Mouse (Mus musculus) thymus, postnatal 14 days (tissue): ENCODE results near the gene Tex52.

Source experiments
- DNase-seq: peaks from one replicate; pipeline ENCODE4 v3.0.0; 2021

The Tex52 gene

DNA sequence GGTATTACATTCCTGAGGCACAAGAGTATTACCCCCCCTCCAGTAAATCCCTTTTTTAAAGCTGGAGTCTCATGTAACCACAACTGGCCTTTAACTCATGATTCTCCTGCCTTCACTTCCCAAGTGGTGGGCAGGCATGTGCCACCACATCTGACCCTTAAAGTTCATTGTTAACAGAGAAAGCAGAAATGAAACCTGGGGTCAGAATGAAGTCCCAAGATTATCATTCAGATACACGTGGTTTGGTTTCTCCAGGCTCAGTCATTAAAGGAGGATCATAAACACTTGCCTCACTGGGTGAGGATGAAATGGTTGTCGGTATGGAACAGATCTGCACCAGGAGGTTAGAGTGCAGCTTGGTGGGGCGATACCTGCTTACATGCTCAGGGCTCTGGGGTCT, 6.0 kb downstream of the Tex52 start:
- DNase-seq, result no peak

DNA sequence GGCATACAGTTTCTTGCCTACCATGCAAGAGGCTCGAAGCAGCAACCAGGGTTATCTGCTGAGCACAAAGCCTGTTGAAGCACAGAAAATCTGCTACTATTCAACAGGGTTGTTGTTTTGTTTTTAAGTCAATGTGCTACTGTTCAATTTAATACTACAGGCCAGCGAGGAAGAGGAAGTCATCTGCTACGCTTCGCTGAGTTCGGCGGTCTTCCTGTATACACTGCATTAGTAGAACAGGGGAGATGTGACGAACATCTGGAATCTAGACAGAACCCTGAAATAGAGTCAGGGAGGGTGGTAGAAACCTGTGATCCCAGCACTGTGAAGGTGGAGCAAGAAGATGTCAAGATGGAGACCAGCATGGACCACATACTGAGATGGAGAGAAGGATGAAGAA, 8.5 kb downstream of the Tex52 start:
- no peak for DNase-seq

DNA sequence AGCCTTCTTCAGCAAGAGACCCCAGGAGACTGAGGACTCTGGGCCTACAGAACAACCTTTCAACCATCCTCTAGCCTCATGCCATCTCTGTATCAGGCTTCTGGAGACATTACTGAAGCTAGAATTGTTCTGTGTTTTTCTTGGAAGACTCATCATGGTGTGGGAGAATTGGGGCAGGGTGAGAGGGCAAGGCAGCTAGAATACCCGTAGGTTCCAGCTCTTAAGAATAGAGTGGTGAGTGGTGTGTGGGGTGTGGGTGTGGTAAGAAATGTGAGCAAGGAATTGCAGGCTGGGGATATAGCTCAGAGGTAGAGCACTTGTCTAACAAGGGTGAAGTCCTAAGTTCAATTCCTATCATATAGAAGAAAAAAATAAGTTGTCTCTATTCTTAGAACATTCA, 9.8 kb downstream of the Tex52 start:
- DNase-seq, result no peak

DNA sequence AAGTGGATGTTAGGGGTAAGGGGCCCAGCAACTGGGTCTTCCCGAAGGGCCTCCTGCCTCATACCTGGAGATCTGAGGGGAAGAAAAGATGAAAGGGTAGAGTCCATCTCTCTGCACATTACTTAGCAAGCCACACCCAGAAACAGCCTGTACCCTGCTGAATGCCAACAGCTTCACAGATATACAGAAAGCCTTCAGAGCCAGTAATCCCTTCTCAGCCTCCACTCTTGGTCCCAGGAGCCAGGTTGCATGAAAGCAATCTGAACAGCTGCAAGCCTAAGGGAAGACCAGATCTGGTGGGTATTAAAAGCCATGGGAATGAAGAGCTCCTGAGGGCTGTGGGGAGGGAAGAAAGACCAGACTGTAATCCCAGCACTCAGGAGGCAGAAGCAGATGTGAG, 13.9 kb downstream of the Tex52 start:
- no peak for DNase-seq

DNA sequence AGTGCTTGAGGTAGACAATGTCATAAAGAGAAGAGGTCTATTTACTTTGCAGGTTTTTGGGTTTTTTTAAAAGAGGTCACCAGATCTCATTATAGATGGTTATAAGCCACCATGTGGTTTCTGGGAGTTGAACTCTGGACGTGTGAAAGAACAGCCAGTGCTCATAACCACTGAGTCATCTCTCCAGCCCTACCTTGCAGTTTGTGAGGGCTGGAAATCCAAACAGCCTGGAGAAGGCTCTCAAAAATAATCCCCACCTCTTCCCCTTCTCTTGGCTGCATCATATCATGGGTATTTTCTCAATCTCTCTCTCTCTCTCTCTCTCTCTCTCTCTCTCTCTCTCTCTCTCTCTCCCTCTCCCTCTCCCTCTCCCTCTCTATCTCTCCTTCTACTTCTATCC, 15.4 kb downstream of the Tex52 start:
- no peak for DNase-seq

DNA sequence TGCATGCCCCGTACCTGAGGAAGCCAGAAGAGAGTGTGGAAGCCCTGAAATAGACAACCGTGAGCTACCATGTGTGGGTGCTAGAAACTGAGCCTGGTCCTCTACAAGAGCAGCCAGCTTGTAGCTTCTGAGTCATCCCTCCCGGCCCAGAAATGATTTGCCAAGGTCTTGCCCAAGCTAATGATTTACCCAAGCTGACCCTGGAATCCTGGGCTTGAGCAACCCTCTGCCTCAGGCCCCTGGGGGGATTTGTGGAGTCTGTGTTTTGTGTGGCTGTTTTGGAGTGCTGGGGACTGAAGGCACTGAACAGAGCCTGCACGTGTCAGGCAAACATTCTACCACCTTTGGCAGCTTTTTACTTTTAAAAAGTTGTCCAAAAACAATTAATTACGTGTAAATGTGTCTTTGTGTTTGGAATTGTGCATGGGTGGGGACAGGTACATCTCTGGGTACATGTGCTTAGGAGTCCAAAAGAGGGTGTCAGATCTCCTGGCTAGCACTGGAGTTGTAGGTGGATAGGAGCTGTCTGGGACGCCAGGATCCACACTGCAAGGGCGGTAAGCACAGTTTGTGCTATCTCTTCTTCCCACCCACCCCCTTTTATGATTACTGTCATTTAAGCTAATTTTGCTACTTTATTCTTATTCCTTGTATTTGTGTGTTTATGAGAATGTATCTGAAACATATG, 22.5 kb downstream of the Tex52 start:
- no peak for DNase-seq

DNA sequence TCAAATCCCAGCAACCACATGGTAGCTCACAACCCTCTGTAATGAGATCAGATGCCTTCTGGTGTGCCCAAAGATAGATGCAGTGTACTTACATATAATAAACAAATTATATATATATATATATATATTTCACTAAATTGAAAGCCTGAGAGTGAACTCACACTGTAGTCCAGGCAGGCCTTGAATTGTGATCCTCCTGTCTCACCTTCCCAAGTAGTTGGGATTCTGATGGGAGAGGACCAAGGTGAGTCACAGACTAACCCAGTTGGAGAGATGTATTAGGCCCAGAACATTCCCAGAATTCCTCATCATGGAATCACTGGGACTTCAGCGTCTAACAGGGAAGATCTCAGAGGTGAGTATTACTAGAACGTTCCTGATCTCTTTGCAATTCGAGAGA, 23.7 kb downstream of the Tex52 start, which contains the start of gene Nrip2:
Gene Nrip2 (plus strand): TSS at position 301 of the 400 bp plus-strand sequence.
- DNase-seq, result no peak

DNA sequence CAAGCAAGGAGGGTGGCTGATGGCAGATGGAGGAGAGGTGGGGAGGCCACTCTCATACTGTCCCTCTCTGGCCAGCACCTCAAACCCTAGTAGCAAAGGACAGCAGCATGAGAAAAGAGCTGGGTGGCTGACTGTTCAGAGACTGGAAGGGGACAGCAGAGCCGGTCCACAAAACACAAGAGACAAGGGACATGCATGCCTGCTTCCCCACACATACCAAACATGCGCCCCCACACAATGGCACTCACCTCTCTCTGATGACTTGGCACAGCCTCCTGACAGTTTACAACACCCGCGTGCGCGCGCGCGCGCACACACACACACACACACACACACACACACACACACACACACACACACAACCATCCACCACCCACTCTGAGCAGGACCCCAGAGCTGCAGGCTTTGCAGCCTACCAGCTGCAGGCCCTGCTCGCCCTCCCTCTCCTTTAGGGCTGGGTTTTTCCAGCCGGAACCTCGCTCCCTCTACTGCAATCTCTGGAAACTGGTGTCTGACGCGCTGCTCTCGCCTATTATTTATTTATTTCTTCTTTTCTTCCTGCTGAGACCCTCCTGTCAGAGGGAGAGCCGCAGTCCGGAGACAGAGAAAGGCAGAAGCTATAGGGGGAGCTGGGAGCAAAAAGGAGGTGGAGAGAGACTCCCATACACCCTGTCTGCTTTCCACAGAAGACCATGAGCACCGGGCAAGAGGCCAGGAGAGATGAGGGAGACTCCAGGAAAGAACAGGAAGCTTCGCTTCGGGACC, 24.3 kb downstream of the Tex52 start:
- no peak for DNase-seq

DNA sequence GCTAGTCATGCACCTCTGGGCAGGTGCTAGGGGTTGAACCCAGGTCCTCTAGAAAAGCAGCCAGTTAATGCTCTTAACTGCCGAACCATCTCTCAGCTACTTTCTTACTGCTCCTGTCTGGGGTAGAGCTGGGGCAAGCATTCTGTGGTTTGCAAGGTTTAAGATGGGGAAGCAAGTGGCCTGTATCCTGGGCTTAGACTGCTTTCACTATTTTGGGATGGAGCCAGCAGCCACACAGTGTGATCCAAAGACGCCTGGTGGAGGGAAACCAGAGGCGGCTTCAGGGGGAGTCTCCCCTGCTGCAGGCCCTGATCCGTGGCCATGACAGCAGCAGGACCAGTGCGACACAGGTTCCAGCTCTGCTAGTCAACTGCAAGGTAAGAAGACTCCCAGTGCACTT, 29.5 kb downstream of the Tex52 start:
- DNase-seq, result no peak

DNA sequence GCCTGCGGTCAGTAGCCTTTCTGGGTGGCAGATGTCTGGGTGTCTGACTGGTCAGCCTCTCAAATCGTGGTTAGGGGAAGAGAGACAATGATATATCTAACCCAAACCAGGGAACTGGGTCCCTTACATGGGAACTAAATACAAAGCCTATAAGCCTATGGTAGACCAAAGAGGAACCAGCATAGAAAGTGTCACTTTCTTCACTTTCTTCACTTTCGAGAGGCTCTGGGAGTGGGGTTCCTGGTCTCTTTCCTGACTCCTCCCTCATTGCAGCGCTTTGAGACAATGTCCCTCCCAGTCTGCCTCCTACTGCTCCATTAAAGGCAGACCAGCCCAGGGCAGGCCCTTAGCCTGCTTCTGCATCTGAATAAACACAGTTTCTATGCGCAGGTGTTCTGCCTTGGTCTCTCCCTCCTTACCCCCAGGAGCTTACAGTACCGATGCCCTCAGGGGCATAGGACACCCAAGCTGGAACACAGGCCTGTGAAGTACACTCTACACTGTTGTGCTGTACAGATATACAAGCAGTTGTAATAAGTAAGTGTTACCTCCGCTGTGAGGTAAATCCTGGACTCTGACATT, 33.4 kb downstream of the Tex52 start:
- no peak for DNase-seq

DNA sequence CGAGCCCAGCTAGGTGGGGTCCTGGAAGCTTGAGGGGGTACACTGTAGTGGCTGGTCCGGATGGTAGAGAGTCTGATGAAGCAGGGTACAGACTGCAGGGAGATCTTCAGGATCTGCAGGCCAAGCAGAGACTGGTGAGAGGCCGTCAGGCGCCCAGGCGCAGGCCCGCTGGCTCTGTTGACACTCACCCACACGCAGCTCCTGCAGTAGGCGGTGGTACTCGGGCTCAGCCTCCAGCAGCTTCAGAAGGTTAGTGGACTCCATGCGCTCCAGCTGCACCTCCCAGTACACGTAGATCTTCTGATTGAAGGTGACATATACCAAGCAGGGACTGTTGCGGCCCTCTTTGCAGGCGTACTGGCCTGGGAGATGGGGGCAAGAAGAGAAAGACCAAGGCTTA, 35.0 kb downstream of the Tex52 start:
- no peak for DNase-seq

DNA sequence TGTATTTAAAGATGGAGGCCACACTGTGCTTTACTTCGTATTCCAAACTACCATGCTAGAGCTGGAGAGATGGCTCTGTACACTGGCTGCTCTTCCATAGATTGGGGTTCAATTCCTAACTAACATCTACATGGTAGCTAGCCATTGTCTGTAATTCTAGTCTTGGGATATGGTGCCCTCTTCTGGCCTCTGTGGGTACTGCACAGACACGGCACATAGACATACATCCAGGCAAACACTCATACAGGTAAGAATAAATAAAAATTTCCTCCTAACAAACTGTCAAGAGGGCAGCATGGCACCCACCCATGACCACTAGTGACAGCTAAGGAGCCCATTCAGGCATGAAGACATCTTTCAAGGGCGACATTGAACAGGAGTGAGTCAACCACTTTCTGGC, 35.9 kb downstream of the Tex52 start:
- DNase-seq, result peak; percentile 75

DNA sequence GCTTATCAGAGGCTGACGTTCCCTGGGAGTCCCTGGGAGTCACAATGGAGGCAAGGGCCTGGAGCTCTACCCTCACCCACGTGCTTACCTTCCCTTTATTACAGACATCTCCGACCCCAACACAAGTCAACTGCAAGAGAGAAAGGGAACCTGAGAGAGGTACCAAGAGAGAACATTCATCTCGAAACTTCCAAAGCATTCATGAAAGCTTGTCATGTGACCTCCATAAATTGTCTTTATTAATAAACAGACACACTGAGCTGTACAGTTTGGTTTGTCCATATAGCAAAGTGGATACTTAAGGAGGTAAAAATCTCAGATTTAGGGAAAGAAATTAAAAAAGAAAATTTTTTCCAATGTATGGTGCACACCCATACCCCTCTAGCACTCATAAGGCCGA, 40.9 kb downstream of the Tex52 start:
- DNase-seq, result no peak

DNA sequence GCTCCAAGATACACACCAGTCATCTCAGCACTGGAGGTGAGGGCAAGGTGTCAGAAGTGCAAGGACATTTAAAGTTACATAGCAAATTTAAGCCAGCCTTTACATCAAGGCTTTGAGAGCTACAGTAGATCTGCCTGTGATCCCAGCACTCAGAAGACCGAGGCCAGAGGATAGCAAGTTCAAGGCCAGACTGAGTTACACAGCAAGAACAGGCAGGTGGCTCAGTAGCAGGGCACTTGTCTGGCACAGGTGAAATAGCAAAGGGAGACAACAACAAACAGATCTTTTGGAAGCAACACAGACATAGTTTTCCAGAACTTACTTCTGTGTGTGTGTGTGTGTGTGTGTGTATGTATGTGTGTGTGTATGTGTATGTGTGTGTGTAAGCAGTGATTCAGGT, 42.8 kb downstream of the Tex52 start:
- no peak for DNase-seq

DNA sequence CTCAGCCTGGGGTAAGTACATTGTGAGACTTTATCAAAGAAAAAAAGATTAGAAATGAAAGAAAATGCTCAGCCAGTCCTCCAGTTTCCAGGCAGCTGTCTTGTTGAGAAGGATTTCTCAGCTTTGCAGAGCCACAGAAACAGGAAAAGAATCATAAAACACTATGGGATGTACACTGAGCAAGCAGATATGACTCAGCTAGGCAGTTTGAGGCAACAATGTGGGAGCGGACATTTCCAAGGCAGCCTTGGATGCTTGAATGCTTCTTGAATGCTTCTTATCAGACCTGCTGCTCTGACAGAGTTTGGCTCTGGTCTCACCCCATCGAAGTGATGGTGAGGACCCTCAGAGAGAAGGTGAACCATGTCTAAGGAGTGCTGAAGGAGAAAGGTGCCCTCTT, 45.8 kb downstream of the Tex52 start:
- DNase-seq, result no peak

DNA sequence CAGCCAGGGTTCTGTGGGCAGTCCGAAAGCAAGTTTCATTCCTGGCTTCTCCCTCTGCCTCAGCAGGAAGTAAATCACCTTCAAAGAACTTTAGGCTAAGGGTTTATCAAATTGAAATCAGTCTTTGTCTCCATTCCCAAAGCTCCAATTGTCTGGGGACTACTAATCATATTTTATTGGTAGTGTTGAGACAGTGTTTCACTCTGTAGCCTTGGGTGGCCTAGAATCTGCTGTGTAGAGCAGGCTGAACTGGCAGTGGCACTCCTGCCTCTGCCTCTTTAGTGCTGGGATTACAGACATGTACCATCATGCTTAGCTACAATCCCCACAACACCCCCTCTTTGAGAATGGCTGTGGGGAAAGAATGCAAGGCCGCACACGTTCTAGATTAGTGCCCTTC, 46.2 kb downstream of the Tex52 start:
- no peak for DNase-seq

DNA sequence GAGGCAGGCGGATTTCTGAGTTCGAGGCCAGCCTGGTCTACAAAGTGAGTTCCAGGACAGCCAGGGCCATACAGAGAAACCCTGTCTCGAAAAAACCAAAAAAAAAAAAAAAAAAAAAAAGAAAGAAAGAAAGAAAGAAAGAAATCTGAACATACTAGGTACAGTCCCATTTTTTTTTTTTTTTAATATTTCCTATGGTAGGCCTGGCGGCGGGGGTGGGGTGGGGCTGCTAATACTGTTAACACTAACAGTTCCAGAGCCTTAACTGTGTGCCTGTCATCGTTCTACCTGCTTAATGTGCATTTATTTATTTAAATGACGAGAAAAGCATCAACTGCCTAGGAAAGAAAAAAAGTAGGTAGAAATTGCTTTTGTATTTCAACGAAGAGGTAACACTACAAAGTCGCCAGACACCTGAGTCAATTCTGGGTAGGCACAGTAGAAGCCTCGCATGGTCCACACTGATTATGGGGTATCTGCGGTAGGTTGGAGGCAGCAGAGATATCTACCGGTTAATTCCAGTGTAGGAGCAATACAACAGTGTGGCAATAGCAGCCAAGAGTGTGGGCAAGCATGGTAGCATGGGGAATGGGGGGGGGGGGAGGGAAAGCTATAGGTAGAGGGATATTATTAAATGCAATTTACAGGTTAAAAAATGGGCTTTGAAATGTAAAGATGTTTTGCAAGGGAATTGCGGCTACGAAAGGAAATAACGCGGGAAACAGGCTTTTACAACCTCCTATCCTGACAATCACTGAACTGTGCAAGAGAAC, 48.4 kb downstream of the Tex52 start:
- no peak for DNase-seq

DNA sequence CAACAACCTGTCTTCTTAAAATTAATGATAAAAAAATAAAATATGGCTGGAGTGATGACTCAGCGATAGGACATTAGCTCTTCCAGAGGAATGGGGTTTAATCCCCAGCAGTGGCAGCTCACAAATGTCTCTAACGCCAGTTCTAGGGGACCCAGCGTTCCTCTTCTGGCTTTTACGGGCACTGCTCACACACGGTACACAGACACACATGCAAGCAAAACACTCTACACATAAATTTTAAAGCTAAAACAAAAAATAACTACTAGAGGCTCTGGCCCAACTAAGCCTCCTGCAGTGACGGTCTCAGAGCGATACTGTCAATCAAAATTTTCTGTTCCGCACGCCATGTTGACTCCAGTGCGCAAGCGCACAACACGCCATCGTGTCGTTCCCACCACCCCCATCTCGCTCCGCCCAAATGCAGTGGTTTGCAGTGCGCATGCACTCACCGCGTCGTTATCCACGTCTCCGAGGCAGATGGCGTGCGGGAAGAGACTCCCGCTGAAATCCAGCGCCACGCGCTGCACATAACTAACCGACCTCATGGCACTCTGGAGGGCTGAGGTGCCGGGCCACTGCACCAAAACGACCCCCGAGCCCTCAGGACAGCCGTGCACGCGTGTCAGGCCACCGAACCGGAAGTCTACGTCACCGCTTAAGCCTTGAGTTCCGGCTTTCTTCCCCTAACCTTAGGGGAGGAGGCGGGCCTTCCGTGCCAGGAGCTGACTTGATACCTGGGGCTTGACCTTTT, 49.2 kb downstream of the Tex52 start, which contains the start of gene Itfg2:
Gene Itfg2 (minus strand): TSS at position 663 of the 751 bp plus-strand sequence.
- DNase-seq, result peak; percentile 95

DNA sequence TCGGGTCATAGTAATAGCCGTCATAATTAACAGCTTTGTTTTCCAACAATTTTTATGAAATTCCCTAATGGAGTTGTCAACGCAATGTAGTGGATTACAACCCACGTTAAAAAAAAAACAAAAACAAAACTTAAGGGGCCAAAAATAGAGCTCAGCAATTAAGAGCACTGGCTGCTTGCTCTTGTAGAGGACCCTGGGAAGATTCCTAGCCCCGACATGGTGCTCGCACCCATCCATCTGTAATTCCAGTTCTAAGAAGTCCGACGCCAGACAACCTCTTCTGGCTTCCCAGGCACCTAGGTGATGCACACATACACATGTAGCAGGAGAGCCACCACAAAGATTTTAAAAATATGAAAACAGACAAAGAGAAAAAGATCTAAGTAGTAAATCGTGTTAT, 49.8 kb downstream of the Tex52 start:
- peak; percentile 28 for DNase-seq

DNA sequence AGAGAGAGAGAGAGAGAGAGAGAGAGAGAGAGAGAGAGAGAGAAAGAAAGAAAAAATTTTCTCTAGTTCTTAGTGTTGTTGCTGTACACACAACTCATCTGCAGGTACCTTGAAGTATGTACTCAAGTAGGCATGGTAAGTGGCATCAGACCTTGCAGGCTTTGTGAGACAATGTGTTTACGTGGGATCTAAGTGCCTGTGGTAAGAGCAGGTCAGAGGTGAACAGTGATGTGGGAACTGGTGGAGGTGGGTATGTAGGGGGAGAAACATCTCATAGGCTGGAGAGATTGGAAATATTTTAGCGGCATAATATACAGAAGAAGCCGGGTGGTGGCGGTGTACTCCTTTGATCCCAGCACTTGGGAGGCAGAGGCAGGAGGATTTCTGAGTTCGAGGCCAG, 52.3 kb downstream of the Tex52 start:
- no peak for DNase-seq

DNA sequence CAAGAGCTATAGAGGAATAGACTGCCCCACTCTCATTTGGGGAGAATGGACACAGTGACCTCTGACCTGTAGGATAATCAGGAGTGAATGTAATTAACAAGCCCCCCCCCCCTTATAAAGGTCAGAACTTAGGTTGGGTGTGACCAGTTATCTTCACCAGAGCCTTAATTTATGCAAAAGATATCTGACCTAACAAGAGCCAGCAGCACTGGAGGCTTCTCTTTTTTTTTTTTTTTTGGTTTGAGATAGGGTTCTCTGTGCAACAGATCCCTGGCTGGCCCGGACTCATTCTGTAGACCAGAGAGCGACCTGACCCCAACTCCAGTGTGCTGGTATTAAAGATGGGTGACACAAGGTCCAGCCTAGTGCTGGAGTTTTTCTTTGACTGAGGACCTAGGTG, 54.0 kb downstream of the Tex52 start:
- no peak for DNase-seq

DNA sequence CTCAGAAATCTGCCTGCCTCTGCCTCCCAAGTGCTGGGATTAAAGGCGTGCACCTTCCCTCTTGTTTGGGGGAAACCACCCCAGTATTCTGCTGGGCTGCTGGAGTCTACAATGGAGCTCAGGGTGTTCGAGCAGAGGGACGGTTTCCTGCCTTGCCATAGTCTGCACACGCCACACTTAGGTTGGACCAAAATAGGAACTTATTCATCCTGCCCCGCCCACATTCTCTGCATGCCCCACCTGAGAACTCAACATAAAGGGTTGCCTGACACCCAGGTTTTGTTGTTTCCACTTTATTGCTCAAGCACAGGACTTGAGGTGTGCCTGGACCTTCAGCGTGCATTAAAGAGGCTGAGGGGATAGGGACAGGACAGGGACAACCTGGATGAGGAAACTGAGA, 54.6 kb downstream of the Tex52 start:
- DNase-seq, result no peak
